ENCODE assay signal across 9 mouse cellular contexts in genomic region chr13:51920511-51921351, GRCm38 (mm10).
DNase-seq lines count a peak whose midpoint lies in the region; ATAC-seq lines count a peak whose summit lies in the region.
"Had no signal": no experiment of that assay in that cellular context is flagged by ENCODE, and none has a peak within 500 bp of the region (broad histone marks: within the 10 kb centered on the region; RNA-seq: fewer than 3 reads in every experiment).

No protein-coding gene starts in this region.

- H3K27ac ChIP-seq in forebrain, embryonic 14.5 days (ENCODE audit: low read depth, low read length) = peak overlapping the region; percentile 85
- peak overlapping the region; percentile 87 for H3K27ac ChIP-seq in midbrain, embryonic 12.5 days (replicated peaks)
- H3K27ac ChIP-seq: liver, embryonic 13.5 days had no signal

- H3K4me3 ChIP-seq in forebrain, embryonic 14.5 days (ENCODE audit: low read depth, low read length) = no peak overlapping the region
- no peak overlapping the region for H3K4me3 ChIP-seq in midbrain, embryonic 12.5 days
- H3K4me3 ChIP-seq: liver, embryonic 13.5 days had no signal

- peaks cover 54% of the 10 kb centered on the region for H3K4me1 ChIP-seq in forebrain, embryonic 14.5 days (ENCODE audit: control insufficient read depth, insufficient read depth, low read length)
- peaks cover 70% of the 10 kb centered on the region for H3K4me1 ChIP-seq in midbrain, embryonic 12.5 days

- 1% methylated on average over 15 of the region's 15 CpGs for WGBS in forebrain, embryonic 14.5 days
- WGBS in midbrain, embryonic 12.5 days = 2% methylated on average over 15 of the region's 15 CpGs

- no peak overlapping the region for H3K9ac ChIP-seq in forebrain, embryonic 14.5 days (ENCODE audit: low read length)
- H3K9ac ChIP-seq in midbrain, embryonic 12.5 days (replicated peaks) = no peak overlapping the region
- H3K9ac ChIP-seq: liver, embryonic 13.5 days had no signal

- intact Hi-C loops in gastrocnemius, postnatal 14 days (cut with DNase I; ENCODE audit: low total_unique reads) = no loop called here

- no peaks in the 10 kb centered on the region for H3K9me3 ChIP-seq in forebrain, embryonic 14.5 days (replicated peaks; ENCODE audit: control insufficient read depth, low read length)
- H3K9me3 ChIP-seq in midbrain, embryonic 12.5 days = no peaks in the 10 kb centered on the region
- H3K9me3 ChIP-seq: liver, embryonic 13.5 days had no signal

- H3K4me2 ChIP-seq in forebrain, embryonic 14.5 days (ENCODE audit: low read length) = peak overlapping the region; percentile 10
- peak overlapping the region; percentile 35 for H3K4me2 ChIP-seq in midbrain, embryonic 12.5 days (replicated peaks)
- H3K4me2 ChIP-seq: liver, embryonic 13.5 days had no signal

- no peaks in the 10 kb centered on the region for H3K36me3 ChIP-seq in forebrain, embryonic 14.5 days (ENCODE audit: control insufficient read depth, insufficient read depth, low read length)
- no peaks in the 10 kb centered on the region for H3K36me3 ChIP-seq in midbrain, embryonic 12.5 days
- H3K36me3 ChIP-seq: liver, embryonic 13.5 days had no signal

- H3K27me3 ChIP-seq in forebrain, embryonic 14.5 days (replicated peaks; ENCODE audit: control insufficient read depth, insufficient read depth, low read length) = 0 out of 2 replicates have a peak, but pooled peaks cover 5% of the 10 kb centered on the region
- H3K27me3 ChIP-seq in midbrain, embryonic 12.5 days = peaks cover 89% of the 10 kb centered on the region

- peak; percentile 47 for DNase-seq in gastrocnemius, postnatal 14 days
- no peak for DNase-seq in gastrocnemius, adult 8-10 months (ENCODE audit: low spot score in 2 of 2)
- peak; percentile 73 for DNase-seq in ES-CJ7 (ENCODE audit: low read depth, low spot score)
- DNase-seq in forebrain, embryonic 14.5 days (ENCODE audit: low spot score) = peak; percentile 95
- DNase-seq in urinary bladder, adult 18-20 months (ENCODE audit: low spot score in 2 of 2) = no peak
- DNase-seq in natural killer cell, adult 2 months (ENCODE audit: low spot score in 2 of 2) = no peak
- no peak for DNase-seq in right cerebral cortex, adult 18-20 months
- DNase-seq: liver, embryonic 13.5 days had no signal

- peak; percentile 77 for ATAC-seq in forebrain, embryonic 14.5 days
- peak; percentile 76 for ATAC-seq in midbrain, embryonic 12.5 days (ENCODE audit: low FRiP score, low read depth)

Comparison
In these comparisons a context has a peak if more than half of its experiments do, and no peak if none do; other contexts are left out.
1. DNase-seq: peak in gastrocnemius, postnatal 14 days (single experiment), ES-CJ7 (single experiment) and forebrain, embryonic 14.5 days (single experiment); none in gastrocnemius, adult 8-10 months (0 of 2), urinary bladder, adult 18-20 months (0 of 2), natural killer cell, adult 2 months (0 of 2) and right cerebral cortex, adult 18-20 months (single experiment).